Mouse (Mus musculus) urinary bladder, postnatal 4 days (tissue): ENCODE results near the gene Amot.

ENCODE experiments used
- DNase-seq, 2 experiments: peaks; one replicate each; pipeline ENCODE4 v3.0.0; 2021 to 2022; ENCODE audit warnings: low spot score in 2 of 2

The Amot gene

DNA sequence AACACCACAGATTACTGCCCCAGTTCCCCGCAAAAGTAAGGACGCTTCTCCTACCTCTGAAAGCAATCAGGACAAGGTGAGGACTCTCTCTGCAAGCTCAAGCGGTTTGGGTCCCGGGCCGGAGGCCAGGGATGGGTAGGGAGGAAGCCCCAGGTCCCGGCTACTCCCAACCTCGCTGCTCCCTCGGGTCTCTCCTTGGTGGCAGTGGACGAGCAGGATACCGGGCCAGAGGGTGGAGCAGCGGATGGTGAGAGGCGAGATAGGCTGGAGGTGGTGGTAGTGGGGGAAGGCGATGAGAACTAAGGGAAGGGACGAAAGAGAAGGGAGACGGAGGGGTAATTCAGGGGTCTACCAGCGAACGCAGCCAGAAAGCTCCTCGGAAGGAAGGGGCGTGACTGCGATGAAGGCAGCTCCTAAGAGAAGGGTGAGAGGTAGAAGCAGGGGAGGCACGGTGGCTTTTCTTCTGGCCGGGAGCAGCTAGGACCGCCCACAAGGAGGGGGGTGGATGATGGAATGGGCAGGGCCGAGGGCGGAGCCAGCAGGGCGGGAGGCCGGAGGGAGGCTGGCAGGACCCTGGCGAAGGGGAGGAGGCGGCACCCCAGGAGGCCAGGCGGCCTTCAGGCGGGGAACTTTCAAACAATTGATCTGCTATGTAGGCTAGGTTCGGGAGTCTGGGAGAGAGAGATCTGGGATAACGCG, at the start of gene Amot:
TSS of gene Amot (minus strand) at position 465 of the 699 bp plus-strand sequence.
- DNase-seq: peak; percentile 71 to 85

- no peak for DNase-seq
Measured at GRCm38 (mm10) chrX:145545060-145545459, 40.1 kb upstream of the Amot start.

- no peak for DNase-seq
Measured at GRCm38 (mm10) chrX:145543602-145544490, 38.9 kb upstream of the Amot start.

DNA sequence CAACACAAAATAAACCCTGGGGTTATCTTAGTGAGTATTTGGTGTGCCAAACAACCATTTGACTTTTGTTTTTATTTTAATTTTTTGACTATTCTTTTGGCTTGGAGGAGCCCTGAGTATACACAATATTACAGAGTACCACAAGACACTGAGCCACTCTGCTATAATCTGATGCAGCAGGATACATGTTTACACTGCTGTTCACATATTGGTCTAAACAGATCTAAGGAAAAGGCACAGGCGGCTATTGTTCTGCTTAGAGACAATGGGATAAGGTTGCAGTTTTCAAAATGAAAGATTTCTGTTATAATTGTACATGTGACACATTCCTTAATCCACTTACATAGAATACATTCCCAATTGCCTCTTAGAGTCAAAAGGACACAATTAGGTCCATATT, 36.1 kb upstream of the Amot start:
- no peak for DNase-seq

DNA sequence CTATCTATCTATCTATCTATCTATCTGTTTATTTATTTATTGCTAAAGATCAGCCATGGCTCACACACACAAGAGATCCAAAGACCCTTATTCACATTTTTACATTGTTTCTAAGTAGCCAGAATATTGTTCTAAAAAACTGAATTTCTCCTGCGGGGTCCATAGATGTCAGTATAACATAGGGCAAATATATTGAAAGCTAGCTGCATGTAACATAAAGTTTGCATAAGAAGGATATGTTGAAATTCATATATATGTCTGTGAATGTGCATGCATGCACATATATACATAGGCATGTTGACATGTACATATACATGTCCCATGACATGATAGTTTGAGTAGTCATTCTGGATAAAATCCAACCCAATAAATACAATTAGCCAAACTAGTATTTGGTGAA, 35.3 kb upstream of the Amot start:
- no peak for DNase-seq

DNA sequence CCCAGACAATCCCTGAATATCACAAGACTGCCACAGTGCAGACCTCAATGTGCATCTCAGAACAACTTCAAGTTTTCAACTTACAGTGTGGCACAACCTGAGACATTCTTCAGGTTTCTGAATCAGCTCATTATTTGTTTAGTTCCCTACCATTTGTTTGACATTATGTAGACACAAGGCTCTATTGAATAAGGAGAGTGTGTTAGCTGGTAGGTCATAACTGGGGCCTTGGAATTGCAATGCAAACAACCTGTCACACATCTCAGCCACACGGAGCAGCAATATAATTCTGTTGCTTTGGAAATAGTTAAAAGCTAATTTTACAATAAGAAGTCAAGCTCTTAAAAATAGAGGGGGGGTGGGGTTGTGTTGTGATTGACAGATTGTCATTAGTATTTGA, 24.6 kb upstream of the Amot start:
- DNase-seq: no peak

- DNase-seq: no peak
Measured at GRCm38 (mm10) chrX:145516322-145517066, 11.5 kb upstream of the Amot start.

DNA sequence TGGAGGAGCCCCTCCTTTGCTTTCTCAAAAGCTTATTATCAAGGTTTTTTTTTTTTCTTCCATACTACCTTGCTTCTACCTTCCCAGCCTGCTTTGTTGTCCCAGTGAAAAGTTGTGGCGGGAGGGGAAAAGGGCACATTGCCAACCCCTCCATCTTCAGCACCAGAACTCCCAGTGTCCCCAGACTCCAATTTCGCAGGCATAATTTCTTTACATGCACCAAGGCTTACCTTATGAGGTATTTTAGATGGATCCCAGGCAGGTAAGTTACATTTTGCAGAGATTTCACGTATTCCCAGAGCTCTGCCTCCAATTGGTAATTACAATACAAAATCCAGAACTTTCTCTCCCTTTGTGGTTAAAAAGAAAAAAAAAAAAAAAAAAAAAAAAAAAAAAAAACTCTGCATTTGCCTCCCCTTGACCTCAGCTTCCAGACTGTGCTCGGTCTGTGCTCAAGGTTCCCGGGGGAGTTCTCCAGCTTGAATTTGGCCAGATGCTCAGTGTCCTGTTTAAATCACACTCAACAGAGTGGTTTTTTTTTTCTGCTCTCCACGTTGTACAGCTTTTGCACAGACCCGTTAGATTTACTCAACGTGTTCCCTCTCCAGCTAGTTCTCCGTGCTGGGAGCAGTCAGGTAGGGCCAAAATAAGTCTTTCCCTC, 10.6 kb upstream of the Amot start:
- DNase-seq: no peak

GRCm38 (mm10) chrX:145510675-145511074, 5.7 kb upstream of the Amot start:
- no peak for DNase-seq

- DNase-seq: peak in 1 of 2 experiments; percentile 54
Measured at GRCm38 (mm10) chrX:145505457-145506201, 648 bp upstream of the Amot start.

- no peak for DNase-seq
Measured at GRCm38 (mm10) chrX:145501666-145502355, 3.2 kb downstream of the Amot start.

DNA sequence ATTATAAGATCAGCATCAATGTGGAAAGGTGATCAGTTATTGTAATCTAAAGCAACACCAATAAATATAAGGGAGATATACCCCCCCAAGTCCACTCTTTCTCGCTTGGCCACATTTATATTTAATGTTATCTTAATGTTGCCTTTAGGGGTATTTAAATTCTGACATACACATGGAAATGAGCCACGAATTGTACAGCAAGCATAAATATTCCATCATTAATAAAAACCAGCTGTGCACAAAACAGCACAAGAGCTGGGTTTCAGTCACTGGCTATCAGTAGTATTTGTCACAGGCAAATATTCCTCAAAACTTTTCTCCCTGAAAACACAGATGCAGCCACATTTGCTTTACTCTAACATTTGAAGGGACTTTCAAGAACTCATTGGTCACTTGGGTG, 5.9 kb downstream of the Amot start:
- DNase-seq: no peak

DNA sequence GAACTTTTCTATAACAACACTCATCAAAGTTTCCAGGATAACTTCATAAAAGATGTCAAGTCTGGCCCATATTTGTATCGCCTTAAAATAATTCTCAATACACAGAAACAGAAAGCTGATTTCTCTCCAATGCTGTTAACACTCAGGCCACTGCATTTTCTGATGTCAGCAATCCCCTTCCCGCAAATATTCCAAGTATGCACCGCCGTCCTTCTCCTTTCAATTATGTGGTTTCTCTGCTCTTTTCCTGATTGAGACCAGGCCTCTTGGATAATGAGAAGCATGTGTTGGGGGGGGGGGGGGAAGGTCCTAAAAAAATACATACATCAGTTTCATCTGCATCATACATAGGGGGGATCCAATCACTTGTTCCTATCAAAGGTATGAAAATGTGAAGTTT, 6.3 kb downstream of the Amot start:
- no peak for DNase-seq

GRCm38 (mm10) chrX:145497486-145497885, 7.5 kb downstream of the Amot start:
- DNase-seq: no peak

- DNase-seq: no peak
Measured at GRCm38 (mm10) chrX:145495381-145495780, 9.6 kb downstream of the Amot start.

GRCm38 (mm10) chrX:145490821-145491220, 14.2 kb downstream of the Amot start:
- no peak for DNase-seq

- no peak for DNase-seq
Measured at GRCm38 (mm10) chrX:145490417-145490816, 14.6 kb downstream of the Amot start.

- DNase-seq: no peak
Measured at GRCm38 (mm10) chrX:145489950-145490349, 15.0 kb downstream of the Amot start.

- DNase-seq: no peak
Measured at GRCm38 (mm10) chrX:145485495-145485894, 19.5 kb downstream of the Amot start.

DNA sequence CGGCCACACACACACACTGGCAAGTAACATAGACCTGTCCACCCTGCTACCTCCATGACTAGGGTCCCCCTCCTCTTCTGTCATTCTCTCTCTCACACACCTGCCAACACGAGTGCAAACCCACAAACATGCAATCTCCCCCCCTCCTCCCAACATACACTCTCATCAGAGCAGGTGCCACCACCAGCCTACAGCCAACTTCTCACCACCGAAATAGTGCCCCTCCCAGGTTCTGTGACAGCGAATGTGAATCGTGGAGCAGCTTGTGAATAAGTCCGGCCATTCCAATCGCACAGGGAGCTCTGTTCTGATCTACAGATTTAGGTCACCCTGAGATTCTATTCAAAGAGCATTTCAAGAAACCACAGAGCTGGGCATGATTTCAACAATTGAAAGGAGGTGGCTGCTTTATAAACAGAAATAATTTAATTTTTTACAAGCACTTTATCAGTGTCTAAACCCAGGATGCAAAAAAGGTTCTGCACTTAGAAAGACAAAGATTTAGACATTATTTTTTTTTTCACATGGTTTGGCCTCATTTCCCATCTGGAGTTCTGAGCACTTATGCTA, 21.4 kb downstream of the Amot start:
- DNase-seq: no peak
